Comparison of ENCODE assay signal across 7 mouse cellular contexts in genomic region chr5:119055430-119055829, GRCm38 (mm10).
DNase-seq lines count a peak whose midpoint lies in the region; ATAC-seq and TF ChIP-seq lines count a peak whose summit lies in the region.

No protein-coding gene starts in this region.

- H3K36me3 ChIP-seq in midbrain, embryonic 11.5 days (ENCODE audit: control insufficient read depth, insufficient read depth, low read length), result no peaks in the 10 kb centered on the region
- no peaks in the 10 kb centered on the region for H3K36me3 ChIP-seq in midbrain, postnatal 0 days (ENCODE audit: insufficient read depth, low read length)

- WGBS in midbrain, embryonic 11.5 days, result 1% methylated on average over 12 of the region's 12 CpGs
- 13% methylated on average over 12 of the region's 12 CpGs for WGBS in midbrain, postnatal 0 days

- peak; percentile 91 for DNase-seq in midbrain, embryonic 11.5 days (ENCODE audit: low spot score, missing footprints)
- DNase-seq in midbrain, postnatal 0 days (ENCODE audit: low spot score), result no peak
- peak; percentile 22 for DNase-seq in cerebellum, adult 8-10 months
- DNase-seq in gastrocnemius, postnatal 25 days, result peak; percentile 42
- peak; percentile 2 to 12 for DNase-seq in left cerebral cortex, adult 18-20 months (ENCODE audit: low spot score in 2 of 2)
- DNase-seq in ovary, postnatal 14 days (ENCODE audit: low spot score), result peak; percentile 9
- no peak for DNase-seq in thymus, postnatal 0 days (ENCODE audit: low spot score)

- TF ChIP-seq CTCF in midbrain, postnatal 0 days (IDR thresholded peaks at IDR 0.05), result no peak

- H3K4me3 ChIP-seq in midbrain, embryonic 11.5 days (ENCODE audit: low read depth, low read length), result no peak overlapping the region
- H3K4me3 ChIP-seq in midbrain, postnatal 0 days (ENCODE audit: low read depth, low read length), result no peak overlapping the region

- H3K9me3 ChIP-seq in midbrain, embryonic 11.5 days (ENCODE audit: control insufficient read depth, low read length), result no peaks in the 10 kb centered on the region
- H3K9me3 ChIP-seq in midbrain, postnatal 0 days (ENCODE audit: low read length), result no peaks in the 10 kb centered on the region

- H3K27me3 ChIP-seq in midbrain, embryonic 11.5 days (ENCODE audit: control insufficient read depth, insufficient read depth, low read length), result peaks cover 6% of the 10 kb centered on the region; the same call in 1 of the 2 replicates
- H3K27me3 ChIP-seq in midbrain, postnatal 0 days (ENCODE audit: insufficient read depth, low read length), result no peaks in the 10 kb centered on the region

- H3K4me1 ChIP-seq in midbrain, embryonic 11.5 days (ENCODE audit: control insufficient read depth, insufficient read depth, low read length), result peaks cover 8% of the 10 kb centered on the region; the same call in 1 of the 2 replicates
- H3K4me1 ChIP-seq in midbrain, postnatal 0 days (ENCODE audit: insufficient read depth, low read length), result no peaks in the 10 kb centered on the region; the same call in 1 of the 2 replicates

- no peak for ATAC-seq in midbrain, embryonic 11.5 days (ENCODE audit: low FRiP score)
- no peak for ATAC-seq in midbrain, postnatal 0 days (ENCODE audit: low FRiP score)

- H3K27ac ChIP-seq in midbrain, embryonic 11.5 days (ENCODE audit: low read depth, low read length), result no peak overlapping the region
- no peak overlapping the region for H3K27ac ChIP-seq in midbrain, postnatal 0 days (ENCODE audit: low read depth, low read length)

- H3K9ac ChIP-seq in midbrain, embryonic 11.5 days (ENCODE audit: low read length), result peak overlapping the region; percentile 32; the same call in 1 of the 2 replicates
- no peak overlapping the region for H3K9ac ChIP-seq in midbrain, postnatal 0 days (replicated peaks; ENCODE audit: low read length, poor library complexity, severe bottlenecking)

- H3K4me2 ChIP-seq in midbrain, embryonic 11.5 days, result peak overlapping the region; percentile 10
- H3K4me2 ChIP-seq in midbrain, postnatal 0 days (ENCODE audit: low read depth, low read length, poor library complexity, severe bottlenecking), result no peak overlapping the region

Comparison
In these comparisons a context has a peak if more than half of its experiments do, and no peak if none do; other contexts are left out.
1. DNase-seq: peak in midbrain, embryonic 11.5 days (single experiment), cerebellum, adult 8-10 months (single experiment), gastrocnemius, postnatal 25 days (single experiment), left cerebral cortex, adult 18-20 months (2 of 2) and ovary, postnatal 14 days (single experiment); none in midbrain, postnatal 0 days (single experiment) and thymus, postnatal 0 days (single experiment).